Mouse (Mus musculus): ENCODE results near the gene Trcg1. TPM values are rescaled to one million over a fixed set of nuclear protein-coding genes. Genes with fewer than 3 reads are reported as not detected.

Trcg1 gene
- polyA plus RNA-seq, 1 experiment from 2014 or later = not detected

DNA sequence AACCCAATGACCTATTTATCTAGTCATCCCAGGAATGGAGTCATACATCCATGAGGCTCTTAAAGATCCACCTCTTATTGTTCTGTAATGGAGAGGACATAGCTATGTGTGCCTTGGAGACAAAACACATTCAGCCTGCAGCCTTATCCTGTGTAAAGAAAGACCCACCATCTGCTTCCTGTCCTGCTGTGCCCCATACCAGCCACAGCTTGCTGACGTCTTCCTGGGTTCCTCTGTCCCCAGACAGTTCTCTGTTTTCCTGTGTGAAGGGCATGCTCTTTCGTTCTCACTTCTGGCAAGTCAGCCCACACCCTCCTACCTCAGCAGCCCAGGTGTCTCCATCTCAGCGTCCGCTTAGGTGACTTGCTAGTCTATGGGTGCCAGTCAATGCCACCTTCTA, 41.9 kb downstream of the Trcg1 start:
- no peak overlapping the region for H3K27ac ChIP-seq (ENCODE audit: low read length)
- H3K4me3 ChIP-seq (ENCODE audit: low read length) = no peak overlapping the region
- no peaks in the 10 kb centered on the region for H3K36me3 ChIP-seq (ENCODE audit: control insufficient read depth, insufficient read depth, low read length)
- peaks cover 23% of the 10 kb centered on the region for H3K4me1 ChIP-seq (ENCODE audit: control insufficient read depth, insufficient read depth, low read length)
- no peaks in the 10 kb centered on the region for H3K9me3 ChIP-seq (ENCODE audit: control insufficient read depth, low read length)
- no peak overlapping the region for H3K9ac ChIP-seq (ENCODE audit: low read depth, low read length)
- no peak overlapping the region for H3K4me2 ChIP-seq (ENCODE audit: low read depth, low read length)
- WGBS = 47% methylated on average over 4 of the region's 4 CpGs
- no peaks in the 10 kb centered on the region for H3K27me3 ChIP-seq (replicated peaks; ENCODE audit: control insufficient read depth, insufficient read depth, low read length)
- ATAC-seq = no peak

GRCm38 (mm10) chr9:57279441-57279840, 43.1 kb downstream of the Trcg1 start:
- 0 out of 2 replicates have a peak, but pooled peaks have one; percentile 18 for ATAC-seq
- H3K36me3 ChIP-seq (ENCODE audit: control insufficient read depth, insufficient read depth, low read length) = no peaks in the 10 kb centered on the region
- peak overlapping the region; percentile 10; the same call in 1 of the 2 replicates for H3K27ac ChIP-seq (ENCODE audit: low read length)
- 30% methylated on average over 4 of the region's 4 CpGs for WGBS
- H3K4me1 ChIP-seq (ENCODE audit: control insufficient read depth, insufficient read depth, low read length) = peaks cover 23% of the 10 kb centered on the region
- H3K4me2 ChIP-seq (ENCODE audit: low read depth, low read length) = no peak overlapping the region
- H3K4me3 ChIP-seq (ENCODE audit: low read length) = no peak overlapping the region
- H3K9me3 ChIP-seq (ENCODE audit: control insufficient read depth, low read length) = no peaks in the 10 kb centered on the region
- no peaks in the 10 kb centered on the region for H3K27me3 ChIP-seq (replicated peaks; ENCODE audit: control insufficient read depth, insufficient read depth, low read length)
- H3K9ac ChIP-seq (ENCODE audit: low read depth, low read length) = no peak overlapping the region

DNA sequence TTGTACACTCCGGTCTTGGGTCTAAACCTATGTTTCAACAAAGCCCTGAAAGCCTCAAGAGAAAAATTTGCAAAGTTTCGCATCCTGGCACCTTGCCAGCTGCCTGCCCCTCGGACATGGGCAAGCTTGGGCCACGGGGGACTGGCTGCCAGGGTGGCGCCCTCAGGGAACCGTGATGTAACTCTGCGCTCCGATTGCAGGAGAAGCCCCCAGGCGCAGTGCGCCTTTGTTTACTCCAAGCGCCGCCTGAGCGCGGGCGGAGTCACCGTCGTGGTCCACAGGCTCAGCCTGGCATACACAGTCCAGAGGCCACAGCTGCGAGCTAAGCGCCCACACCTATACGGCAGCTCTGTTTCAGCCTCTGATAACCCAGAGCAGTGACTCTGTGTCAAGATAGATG, 45.2 kb downstream of the Trcg1 start:
- Histone ChIP-seq H3K9me3 (ENCODE audit: control insufficient read depth, low read length) (no peaks in the 10 kb centered on the region), H3K4me3 (ENCODE audit: low read length) (peak overlapping the region; percentile 22), H3K4me1 (ENCODE audit: control insufficient read depth, insufficient read depth, low read length) (peaks cover 23% of the 10 kb centered on the region), H3K36me3 (ENCODE audit: control insufficient read depth, insufficient read depth, low read length) (no peaks in the 10 kb centered on the region), H3K9ac (ENCODE audit: low read depth, low read length) (peak overlapping the region; percentile 41), H3K27ac (ENCODE audit: low read length) (no peak overlapping the region), H3K4me2 (ENCODE audit: low read depth, low read length) (peak overlapping the region; percentile 49), H3K27me3 (replicated peaks; ENCODE audit: control insufficient read depth, insufficient read depth, low read length) (no peaks in the 10 kb centered on the region)
- 14% methylated on average over 20 of the region's 20 CpGs for WGBS
- ATAC-seq = peak; percentile 51

DNA sequence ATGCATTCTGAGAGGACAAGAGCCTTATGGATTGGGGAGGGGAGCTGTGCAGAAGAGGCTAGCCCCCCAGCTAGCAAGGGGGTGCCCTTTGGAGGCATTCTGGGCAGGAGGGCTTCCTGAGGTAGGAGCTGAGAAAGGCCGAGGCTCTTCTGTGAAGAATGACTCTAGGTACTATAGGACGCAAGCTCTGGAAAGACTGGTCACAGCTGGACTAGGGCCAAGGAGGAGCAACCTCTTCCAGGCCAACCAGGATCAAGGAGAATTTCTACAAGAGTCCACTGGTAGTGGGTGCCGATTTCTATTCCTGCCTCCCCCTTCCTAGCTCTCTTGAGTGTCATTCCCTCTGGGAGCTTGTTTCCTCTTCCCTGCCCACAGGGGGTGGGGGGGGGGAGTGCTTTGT, 46.3 kb downstream of the Trcg1 start:
- H3K27me3 ChIP-seq (replicated peaks; ENCODE audit: control insufficient read depth, insufficient read depth, low read length) = no peaks in the 10 kb centered on the region
- no peaks in the 10 kb centered on the region for H3K36me3 ChIP-seq (ENCODE audit: control insufficient read depth, insufficient read depth, low read length)
- H3K9me3 ChIP-seq (ENCODE audit: control insufficient read depth, low read length) = no peaks in the 10 kb centered on the region
- H3K4me1 ChIP-seq (ENCODE audit: control insufficient read depth, insufficient read depth, low read length) = peaks cover 23% of the 10 kb centered on the region
- H3K27ac ChIP-seq (ENCODE audit: low read length) = no peak overlapping the region
- H3K4me3 ChIP-seq (ENCODE audit: low read length) = no peak overlapping the region
- WGBS = 63% methylated on average over 3 of the region's 3 CpGs
- H3K9ac ChIP-seq (ENCODE audit: low read depth, low read length) = no peak overlapping the region
- H3K4me2 ChIP-seq (ENCODE audit: low read depth, low read length) = no peak overlapping the region
- no peak for ATAC-seq

DNA sequence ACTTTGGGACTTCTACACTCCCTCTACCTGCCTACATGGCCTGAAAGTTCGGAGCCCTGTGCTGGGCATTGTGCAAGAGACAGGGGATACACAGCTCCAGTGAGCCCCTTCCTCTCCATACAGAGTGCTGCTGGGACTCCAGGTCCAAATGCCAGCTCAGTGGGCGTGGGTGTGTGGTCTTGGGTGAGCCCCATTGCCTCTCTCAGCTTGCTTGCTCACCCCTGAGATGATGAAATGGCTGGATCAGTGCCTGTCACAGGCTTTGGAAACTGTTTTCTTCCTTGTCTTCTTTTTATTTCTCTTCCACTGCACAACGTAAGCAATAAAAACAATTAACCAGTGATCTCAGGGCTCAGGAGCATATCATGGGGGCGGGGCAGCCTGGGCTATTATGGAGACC, 47.0 kb downstream of the Trcg1 start:
- Histone ChIP-seq H3K9me3 (ENCODE audit: control insufficient read depth, low read length) (no peaks in the 10 kb centered on the region), H3K27ac (ENCODE audit: low read length) (no peak overlapping the region), H3K27me3 (replicated peaks; ENCODE audit: control insufficient read depth, insufficient read depth, low read length) (no peaks in the 10 kb centered on the region), H3K36me3 (ENCODE audit: control insufficient read depth, insufficient read depth, low read length) (no peaks in the 10 kb centered on the region), H3K9ac (ENCODE audit: low read depth, low read length) (no peak overlapping the region), H3K4me1 (ENCODE audit: control insufficient read depth, insufficient read depth, low read length) (peaks cover 18% of the 10 kb centered on the region), H3K4me2 (ENCODE audit: low read depth, low read length) (no peak overlapping the region), H3K4me3 (ENCODE audit: low read length) (no peak overlapping the region)
- ATAC-seq = peak; percentile 14; the same call in 1 of the 2 replicates
- WGBS = 60% methylated on average over 4 of the region's 4 CpGs

- H3K4me2 ChIP-seq (ENCODE audit: low read depth, low read length) = no peak overlapping the region
- 79% methylated on average over 6 of the region's 6 CpGs for WGBS
- no peak for ATAC-seq
- no peaks in the 10 kb centered on the region for H3K36me3 ChIP-seq (ENCODE audit: control insufficient read depth, insufficient read depth, low read length)
- no peak overlapping the region for H3K4me3 ChIP-seq (ENCODE audit: low read length)
- H3K9me3 ChIP-seq (ENCODE audit: control insufficient read depth, low read length) = no peaks in the 10 kb centered on the region
- no peaks in the 10 kb centered on the region for H3K4me1 ChIP-seq (ENCODE audit: control insufficient read depth, insufficient read depth, low read length)
- no peak overlapping the region for H3K27ac ChIP-seq (ENCODE audit: low read length)
- H3K9ac ChIP-seq (ENCODE audit: low read depth, low read length) = no peak overlapping the region
- no peaks in the 10 kb centered on the region for H3K27me3 ChIP-seq (replicated peaks; ENCODE audit: control insufficient read depth, insufficient read depth, low read length)
These were observed 50.8 kb downstream of the Trcg1 start for GRCm38 (mm10) chr9:57287183-57287582.

DNA sequence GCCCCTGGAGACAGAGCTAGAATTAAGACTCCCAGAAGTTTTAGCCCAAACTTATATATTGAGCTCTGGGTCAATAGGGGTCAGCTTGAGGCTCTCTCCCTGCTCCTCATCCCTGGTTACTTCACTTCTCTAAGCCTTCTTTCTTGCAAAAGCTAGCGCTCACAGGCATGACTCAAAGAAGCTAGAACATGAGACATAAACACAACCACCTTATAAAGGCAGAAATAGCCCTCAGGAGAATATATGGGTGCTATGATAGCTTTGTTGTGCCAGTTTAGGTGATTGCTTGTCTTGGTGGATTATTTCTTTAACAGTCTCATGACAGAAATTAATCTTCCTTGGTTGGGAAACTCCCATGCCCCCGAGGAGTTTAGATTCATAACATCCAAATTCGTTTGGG, 58.5 kb downstream of the Trcg1 start:
- no peak overlapping the region for H3K27ac ChIP-seq (ENCODE audit: low read length)
- H3K4me3 ChIP-seq (ENCODE audit: low read length) = no peak overlapping the region
- H3K36me3 ChIP-seq (ENCODE audit: control insufficient read depth, insufficient read depth, low read length) = no peaks in the 10 kb centered on the region
- H3K4me2 ChIP-seq (ENCODE audit: low read depth, low read length) = no peak overlapping the region
- no peak overlapping the region for H3K9ac ChIP-seq (ENCODE audit: low read depth, low read length)
- 82% methylated on average over 3 of the region's 3 CpGs for WGBS
- no peaks in the 10 kb centered on the region for H3K9me3 ChIP-seq (ENCODE audit: control insufficient read depth, low read length)
- no peak for ATAC-seq
- H3K4me1 ChIP-seq (ENCODE audit: control insufficient read depth, insufficient read depth, low read length) = no peaks in the 10 kb centered on the region; the same call in 1 of the 2 replicates
- no peaks in the 10 kb centered on the region for H3K27me3 ChIP-seq (replicated peaks; ENCODE audit: control insufficient read depth, insufficient read depth, low read length)

DNA sequence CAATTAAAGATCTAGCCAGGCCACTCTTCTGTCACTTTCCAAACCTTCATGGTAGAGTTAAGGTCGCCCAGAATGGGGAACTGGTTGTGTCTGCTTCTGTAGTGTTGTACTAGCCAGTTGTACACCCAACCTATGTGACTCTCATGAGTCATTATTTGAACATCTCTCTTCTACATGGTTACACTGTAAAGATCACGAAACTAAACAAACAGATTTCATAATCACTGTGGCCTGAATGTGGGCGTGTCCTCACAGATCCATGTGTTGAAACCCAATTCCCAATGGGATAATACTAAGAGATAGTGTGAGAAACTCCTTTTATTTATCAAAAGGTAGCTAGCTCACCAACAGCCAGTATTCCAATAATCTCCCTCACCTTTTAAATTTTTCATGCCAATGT, 59.3 kb downstream of the Trcg1 start:
- Histone ChIP-seq H3K4me2 (ENCODE audit: low read depth, low read length) (no peak overlapping the region), H3K4me3 (ENCODE audit: low read length) (no peak overlapping the region), H3K4me1 (ENCODE audit: control insufficient read depth, insufficient read depth, low read length) (no peaks in the 10 kb centered on the region; the same call in 1 of the 2 replicates), H3K36me3 (ENCODE audit: control insufficient read depth, insufficient read depth, low read length) (no peaks in the 10 kb centered on the region), H3K9me3 (ENCODE audit: control insufficient read depth, low read length) (no peaks in the 10 kb centered on the region), H3K27me3 (replicated peaks; ENCODE audit: control insufficient read depth, insufficient read depth, low read length) (no peaks in the 10 kb centered on the region), H3K9ac (ENCODE audit: low read depth, low read length) (no peak overlapping the region), H3K27ac (ENCODE audit: low read length) (no peak overlapping the region)
- no peak; the same call in 1 of the 2 replicates for ATAC-seq
- 70% methylated on average over 3 of the region's 3 CpGs for WGBS

DNA sequence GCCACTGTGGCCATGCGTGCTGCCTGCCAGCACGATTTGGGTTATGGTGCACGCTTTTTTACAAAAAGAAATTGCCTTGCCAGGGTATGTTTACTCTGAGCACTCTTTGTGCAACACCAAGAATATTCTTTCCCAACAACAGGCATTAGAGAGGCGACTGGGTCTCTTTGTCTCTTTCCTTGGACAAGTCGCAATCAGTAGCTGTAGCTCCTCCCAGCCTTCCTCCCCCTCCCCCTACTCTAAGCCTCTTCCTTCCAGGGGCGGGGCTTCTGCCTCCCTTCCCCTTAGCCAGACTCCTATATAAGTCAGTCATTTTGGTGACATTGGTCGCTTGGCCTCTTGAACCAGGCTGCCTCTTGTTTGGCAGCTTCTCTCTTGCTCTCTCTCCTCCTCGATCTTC, 59.9 kb downstream of the Trcg1 start:
- H3K4me1 ChIP-seq (ENCODE audit: control insufficient read depth, insufficient read depth, low read length) = no peaks in the 10 kb centered on the region; the same call in 1 of the 2 replicates
- WGBS = 66% methylated on average over 8 of the region's 8 CpGs
- no peaks in the 10 kb centered on the region for H3K9me3 ChIP-seq (ENCODE audit: control insufficient read depth, low read length)
- H3K27ac ChIP-seq (ENCODE audit: low read length) = no peak overlapping the region
- ATAC-seq = no peak
- H3K9ac ChIP-seq (ENCODE audit: low read depth, low read length) = no peak overlapping the region
- H3K4me3 ChIP-seq (ENCODE audit: low read length) = no peak overlapping the region
- H3K36me3 ChIP-seq (ENCODE audit: control insufficient read depth, insufficient read depth, low read length) = no peaks in the 10 kb centered on the region
- H3K4me2 ChIP-seq (ENCODE audit: low read depth, low read length) = no peak overlapping the region
- no peaks in the 10 kb centered on the region for H3K27me3 ChIP-seq (replicated peaks; ENCODE audit: control insufficient read depth, insufficient read depth, low read length)

DNA sequence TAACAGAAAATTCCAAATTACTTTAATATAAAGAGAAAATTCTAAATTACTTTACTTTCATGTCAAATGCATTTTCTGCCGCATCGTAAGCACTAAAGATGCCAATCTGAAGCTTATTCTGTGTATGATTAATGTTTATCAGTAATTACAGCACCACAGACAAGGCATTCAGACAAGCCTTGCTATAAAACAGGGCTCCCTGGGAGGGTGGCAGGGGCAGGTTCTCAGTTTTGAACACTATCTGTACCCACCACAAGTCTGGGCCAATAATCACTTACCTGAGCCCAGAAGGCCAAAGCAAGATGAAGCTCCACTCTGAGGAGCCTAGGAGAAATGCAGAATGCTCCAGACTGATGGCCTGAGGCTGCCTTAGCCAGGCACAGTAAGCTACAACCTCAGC, 61.6 kb downstream of the Trcg1 start:
- Histone ChIP-seq H3K9ac (ENCODE audit: low read depth, low read length) (no peak overlapping the region), H3K4me1 (ENCODE audit: control insufficient read depth, insufficient read depth, low read length) (no peaks in the 10 kb centered on the region; the same call in 1 of the 2 replicates), H3K36me3 (ENCODE audit: control insufficient read depth, insufficient read depth, low read length) (no peaks in the 10 kb centered on the region), H3K4me3 (ENCODE audit: low read length) (no peak overlapping the region), H3K27me3 (replicated peaks; ENCODE audit: control insufficient read depth, insufficient read depth, low read length) (no peaks in the 10 kb centered on the region), H3K4me2 (ENCODE audit: low read depth, low read length) (no peak overlapping the region), H3K9me3 (ENCODE audit: control insufficient read depth, low read length) (no peaks in the 10 kb centered on the region), H3K27ac (ENCODE audit: low read length) (no peak overlapping the region)
- ATAC-seq = no peak
- 90% methylated on average over 2 of the region's 2 CpGs for WGBS

Data from intestine, embryonic 16.5 days (tissue).